Mouse (Mus musculus) left cerebral cortex, postnatal 4 days (tissue): ENCODE results near the gene Cideb. TPM values are rescaled to one million over a fixed set of nuclear protein-coding genes. Genes with fewer than 3 reads are reported as not detected.
A peak's percentile ranks its signal among the peaks of the same experiment; 100 is the strongest.
"Not testable (repeated sequence)": the region's sequence is repeated elsewhere in the genome, so short reads cannot be mapped to it uniquely, and the experiment has no call there.

Experiments used
- DNase-seq: peaks from one replicate; pipeline ENCODE4 v3.0.0-alpha.2; 2022
- intact Hi-C: fragments of 180-260 bp; cut with DNase I; formaldehyde crosslinking; loops from one replicate; pipeline ENCODE4 v1.15.1; 2025
- total RNA-seq, 2 experiments: library from RNA; stranded (reverse); gene quantifications; 2 replicates each; pipeline ENCODE4 v1.2.3; 2021

Gene Cideb
- total RNA-seq, 2 experiments from 2014 or later, result 0.90 TPM; not detected in 1

DNA sequence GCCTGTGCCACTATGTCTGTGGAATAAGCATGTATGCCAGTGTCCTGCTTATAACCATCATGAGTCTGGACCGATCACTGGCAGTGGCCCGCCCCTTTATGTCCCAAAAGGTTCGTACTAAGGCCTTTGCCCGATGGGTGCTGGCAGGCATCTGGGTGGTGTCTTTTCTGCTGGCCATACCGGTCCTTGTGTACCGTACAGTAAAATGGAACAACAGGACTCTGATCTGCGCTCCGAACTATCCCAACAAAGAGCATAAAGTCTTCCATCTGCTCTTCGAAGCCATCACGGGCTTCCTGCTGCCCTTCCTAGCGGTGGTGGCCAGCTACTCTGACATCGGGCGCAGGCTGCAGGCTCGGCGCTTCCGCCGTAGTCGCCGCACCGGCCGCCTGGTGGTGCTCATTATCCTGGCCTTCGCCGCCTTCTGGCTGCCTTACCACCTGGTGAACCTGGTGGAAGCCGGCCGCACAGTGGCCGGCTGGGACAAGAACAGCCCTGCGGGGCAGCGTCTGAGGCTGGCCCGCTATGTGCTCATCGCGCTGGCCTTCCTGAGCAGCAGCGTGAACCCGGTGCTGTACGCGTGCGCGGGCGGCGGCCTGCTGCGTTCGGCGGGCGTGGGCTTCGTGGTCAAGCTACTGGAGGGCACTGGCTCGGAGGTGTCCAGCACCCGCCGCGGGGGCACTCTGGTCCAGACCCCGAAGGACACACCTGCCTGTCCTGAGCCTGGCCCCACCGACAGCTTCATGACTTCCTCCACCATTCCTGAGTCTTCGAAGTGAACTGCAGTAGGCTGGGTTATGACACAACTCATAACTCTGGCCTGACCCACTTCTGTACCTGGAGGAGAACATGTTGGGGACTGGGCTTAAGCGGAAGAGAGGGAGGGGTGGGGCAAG lies 9.5 kb upstream of the Cideb start:
- peak; percentile 59 for DNase-seq
- intact Hi-C loops, result no loop called here

DNA sequence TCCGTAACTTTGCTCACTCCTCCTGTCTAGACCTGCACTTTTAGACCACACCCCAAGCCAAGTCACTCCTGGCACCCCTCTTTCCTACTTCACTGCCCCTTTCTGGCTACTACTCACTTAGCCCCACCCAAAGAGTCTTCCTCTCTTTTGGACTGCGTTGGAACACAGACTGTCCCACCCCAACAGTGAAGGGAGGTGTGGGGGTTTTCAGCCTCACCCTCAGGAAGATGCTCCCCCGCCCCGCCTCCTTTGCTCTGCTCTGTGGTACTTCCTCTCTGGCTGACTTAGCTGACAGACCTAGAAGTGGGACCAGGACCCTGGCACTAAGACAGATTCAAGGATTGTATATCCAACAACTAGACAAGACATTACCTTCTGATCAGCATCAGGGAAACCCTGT lies 7.4 kb upstream of the Cideb start, which contains the start of gene Ltb4r1:
TSS of gene Ltb4r1 (plus strand) at position 267 of the 400 bp plus-strand sequence.
- intact Hi-C loops, result no loop called here
- no peak for DNase-seq

DNA sequence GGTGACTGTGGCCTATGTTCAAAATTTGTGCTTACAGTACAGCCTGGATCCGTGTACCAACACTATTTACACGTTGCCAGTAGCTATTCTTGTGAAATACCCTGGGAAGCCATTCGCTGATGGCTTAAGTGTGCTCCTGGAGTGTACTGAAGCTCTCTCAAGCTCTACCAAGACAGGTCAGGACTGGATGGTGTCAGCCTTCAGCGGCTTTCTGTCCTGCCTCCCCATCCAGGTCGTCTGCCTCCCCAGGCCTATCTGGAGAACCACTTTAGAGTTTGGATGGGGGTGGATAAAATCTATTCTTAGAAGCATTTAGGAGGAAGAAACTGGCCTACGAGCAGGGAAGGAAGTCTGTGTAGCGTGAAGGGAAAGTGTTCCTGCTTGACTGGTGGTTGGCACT lies 4.9 kb upstream of the Cideb start:
- no peak for DNase-seq
- intact Hi-C loops, result no loop called here

DNA sequence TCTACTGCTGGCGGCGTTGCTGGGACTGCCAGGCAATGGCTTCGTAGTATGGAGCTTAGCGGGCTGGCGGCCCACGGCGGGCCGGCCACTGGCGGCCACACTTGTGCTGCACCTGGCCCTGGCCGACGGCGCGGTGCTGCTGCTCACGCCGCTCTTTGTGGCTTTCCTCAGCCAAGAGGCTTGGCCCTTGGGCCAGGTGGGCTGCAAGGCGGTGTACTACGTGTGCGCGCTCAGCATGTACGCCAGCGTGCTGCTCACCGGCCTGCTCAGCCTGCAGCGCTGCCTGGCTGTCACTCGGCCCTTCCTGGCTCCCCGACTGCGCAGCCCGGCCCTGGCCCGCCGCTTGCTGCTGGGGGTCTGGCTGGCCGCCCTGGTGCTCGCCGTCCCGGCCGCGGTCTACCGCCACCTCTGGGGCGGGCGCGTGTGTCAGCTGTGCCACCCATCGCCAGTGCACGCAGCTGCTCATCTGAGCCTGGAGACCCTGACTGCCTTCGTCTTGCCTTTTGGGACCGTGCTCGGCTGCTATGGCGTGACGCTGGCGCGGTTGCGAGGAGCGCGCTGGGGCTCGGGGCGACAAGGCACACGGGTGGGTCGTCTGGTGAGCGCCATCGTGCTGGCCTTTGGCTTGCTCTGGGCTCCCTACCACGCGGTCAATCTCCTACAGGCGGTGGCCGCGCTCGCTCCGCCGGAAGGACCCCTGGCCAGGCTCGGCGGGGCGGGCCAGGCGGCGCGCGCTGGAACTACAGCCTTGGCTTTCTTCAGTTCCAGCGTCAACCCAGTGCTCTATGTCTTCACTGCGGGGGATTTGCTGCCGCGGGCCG lies 4.0 kb upstream of the Cideb start:
- peak; percentile 56 for DNase-seq
- intact Hi-C loops, result no loop called here

DNA sequence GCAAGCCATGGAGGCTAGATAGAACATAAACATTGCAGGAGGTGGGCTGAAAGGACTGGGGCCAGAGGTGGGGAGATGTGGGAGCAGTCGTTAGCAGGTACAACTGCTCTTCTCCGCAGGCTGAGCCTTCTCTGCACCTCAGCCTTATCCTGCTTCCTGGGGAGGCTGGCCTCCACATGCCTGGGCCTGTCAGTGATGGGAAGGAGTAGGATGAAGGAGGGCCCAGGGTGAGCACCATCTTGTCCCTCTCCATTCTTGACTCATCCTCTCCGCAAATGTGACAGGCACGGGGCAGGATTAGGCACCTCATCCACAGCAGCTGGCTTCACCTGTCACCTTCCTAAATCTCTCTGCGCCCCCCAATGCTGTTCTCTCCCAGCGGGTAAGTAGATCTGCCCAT lies 2.9 kb upstream of the Cideb start, which contains the start of gene Ltb4r2:
TSS of gene Ltb4r2 (plus strand) at position 266 of the 400 bp plus-strand sequence.
- no peak for DNase-seq
- intact Hi-C loops, result no loop called here

DNA sequence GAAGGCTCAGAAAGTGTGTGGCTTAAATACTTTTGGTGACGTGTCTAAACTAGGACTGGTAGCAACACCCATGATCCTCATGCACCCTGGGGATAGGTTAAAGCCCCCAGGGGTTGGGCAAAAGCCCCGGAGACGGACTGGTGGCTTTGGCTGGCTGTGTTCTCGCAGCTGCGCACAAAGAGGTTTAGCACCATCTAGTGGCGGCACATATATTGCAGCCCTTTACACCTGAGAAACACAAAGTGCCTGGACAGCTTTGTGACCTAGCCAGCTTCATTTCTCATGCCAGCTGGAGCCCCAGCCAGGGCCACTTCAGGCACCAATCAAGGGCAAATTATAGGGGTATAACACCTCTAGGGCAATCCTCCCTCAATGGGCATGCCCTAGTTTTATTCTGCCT lies 1.9 kb upstream of the Cideb start:
- peak; percentile 86 for DNase-seq
- intact Hi-C loops, result not testable (repeated sequence)

DNA sequence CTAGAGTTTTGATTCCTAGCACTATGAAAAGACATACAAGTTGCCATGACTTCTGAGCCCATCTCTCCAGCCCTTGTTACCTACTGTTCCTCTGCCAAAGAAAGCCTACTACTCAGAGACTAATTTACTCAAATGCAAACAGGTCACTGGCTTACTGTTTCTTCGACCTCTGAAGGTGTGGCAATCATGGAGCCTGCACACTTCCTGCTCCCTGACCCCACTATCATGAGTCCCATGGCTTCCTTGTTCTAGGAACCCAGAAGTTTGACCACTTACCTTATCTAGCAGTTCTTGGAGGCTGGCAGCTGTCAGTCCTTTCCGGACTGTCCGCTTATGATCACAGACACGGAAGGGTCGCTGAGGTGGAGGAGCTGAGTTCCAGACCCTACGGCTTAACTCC lies 692 bp downstream of the Cideb start:
- intact Hi-C loops, result no loop called here
- DNase-seq, result no peak

DNA sequence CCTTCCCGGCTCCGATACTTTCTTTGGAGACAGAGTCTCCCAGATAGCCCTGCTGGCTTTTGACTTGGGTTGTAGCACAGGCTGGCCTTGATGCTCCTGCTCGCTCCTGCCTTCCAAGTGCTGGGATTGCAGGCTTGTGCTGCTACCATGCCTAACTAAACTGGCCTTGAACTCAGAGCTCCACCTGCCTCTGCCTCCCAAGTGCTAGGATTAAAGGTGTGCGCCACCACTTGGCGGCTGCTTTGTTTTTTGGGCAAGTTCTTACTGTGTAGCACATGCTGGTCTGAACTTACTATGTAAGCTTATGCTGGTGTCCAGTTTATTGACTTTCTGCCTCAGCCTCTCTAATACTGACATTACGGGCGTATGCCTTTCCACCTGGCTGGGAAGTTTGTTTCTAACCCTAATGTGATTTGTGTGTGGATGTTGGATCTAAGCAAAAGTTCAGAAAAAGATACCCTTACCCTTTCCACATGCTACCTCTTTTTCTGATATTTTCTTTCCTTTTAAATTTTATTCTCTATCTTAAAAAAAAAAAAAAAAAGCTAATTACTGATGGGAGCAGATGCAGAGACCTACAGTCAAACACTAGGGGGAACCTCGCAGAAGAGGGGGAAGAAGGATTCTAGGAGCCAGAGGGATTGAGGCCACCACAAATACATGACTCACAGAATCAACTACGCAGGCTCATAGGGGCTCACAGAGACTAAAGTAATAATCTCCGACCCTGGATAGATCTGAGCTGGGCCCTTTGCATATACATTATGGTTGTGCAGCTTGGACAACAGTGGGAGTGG lies 11.0 kb downstream of the Cideb start:
- intact Hi-C loops, result no loop called here
- no peak for DNase-seq

DNA sequence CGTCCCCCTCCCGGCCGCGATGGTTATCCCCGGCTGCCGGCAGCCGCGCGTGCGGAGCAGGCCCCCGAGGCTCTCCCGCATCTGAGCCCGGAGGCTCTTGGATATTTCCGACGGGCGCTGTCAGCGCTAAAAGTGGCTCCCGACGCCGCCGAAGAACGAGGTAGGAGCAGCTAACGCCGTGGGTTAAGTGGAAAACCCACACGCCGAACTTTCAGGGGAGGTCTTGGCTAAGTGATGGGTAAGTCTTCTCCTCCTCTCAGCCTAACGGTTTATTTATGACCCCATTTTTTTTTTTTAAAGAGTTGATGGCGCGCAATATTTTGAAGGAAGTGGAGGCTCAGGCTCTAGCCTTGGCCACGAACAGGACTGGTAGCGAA lies 12.4 kb downstream of the Cideb start:
- intact Hi-C loops, result loop anchor here (2.0 kb wide), 1 partner anchor 61 kb away; no protein-coding TSS in a partner anchor

DNA sequence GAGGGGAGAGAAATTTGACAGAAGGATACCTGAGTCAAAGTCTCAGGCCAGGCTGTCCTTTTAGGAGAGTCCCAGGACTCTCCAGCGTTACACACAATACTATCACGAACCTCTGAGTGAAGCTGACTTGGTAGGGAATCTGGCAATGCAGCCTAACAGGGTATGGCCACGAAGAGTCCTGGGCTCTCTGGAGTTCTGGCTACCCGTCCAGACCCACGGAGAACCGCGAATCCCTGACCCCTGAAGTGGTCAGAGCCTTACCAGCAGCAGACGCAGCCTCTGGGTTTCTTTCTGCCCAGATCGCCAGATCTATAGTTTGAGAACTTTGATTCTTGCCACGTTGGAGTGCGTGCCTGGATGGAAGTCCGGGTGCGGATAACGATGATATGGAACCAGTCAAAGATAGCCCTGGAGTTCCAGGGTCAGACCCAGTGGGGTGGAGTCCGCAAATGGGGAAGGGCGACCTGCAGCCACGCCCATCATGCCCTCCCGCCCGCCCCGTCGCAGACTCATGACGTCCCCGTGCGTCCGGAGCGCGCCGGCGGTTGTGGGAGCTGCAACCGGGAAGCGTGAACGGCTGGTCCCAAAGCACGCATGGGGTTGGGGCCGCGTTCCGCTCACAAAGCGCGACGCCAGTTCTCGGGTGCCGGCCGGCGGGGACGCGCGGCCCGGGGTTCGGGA lies 12.9 kb downstream of the Cideb start, which contains the start of the genes Dhrs1 and Nop9:
TSS of gene Dhrs1 (minus strand) at position 511 of the 681 bp plus-strand sequence.
TSS of gene Nop9 (plus strand) at position 514 of the 681 bp plus-strand sequence.
- intact Hi-C loops, result loop anchor here (2.0 kb wide), 1 partner anchor 61 kb away; no protein-coding TSS in a partner anchor
- peak; percentile 90 for DNase-seq

More for the DNA sequence above, 12.4 kb downstream of the Cideb start:
- no peak for DNase-seq

DNA sequence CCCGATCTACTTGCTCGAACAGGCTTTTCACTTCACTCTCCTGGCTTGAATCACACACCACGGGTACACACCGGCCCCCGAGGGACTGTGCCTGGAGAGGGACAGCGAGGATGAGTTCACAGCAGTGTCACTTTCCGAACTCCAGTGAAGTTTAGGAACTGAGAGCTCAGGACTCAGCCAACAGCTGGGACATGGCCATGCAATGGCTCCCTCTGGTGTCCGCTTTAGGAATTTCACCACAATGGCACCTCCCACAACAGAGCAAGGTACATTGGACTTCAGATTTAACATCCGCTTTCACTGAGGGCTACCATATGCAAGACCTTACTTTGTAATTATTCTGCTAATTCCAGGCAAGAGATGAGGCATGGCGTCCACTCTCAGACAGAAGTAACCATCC lies 14.5 kb downstream of the Cideb start:
- intact Hi-C loops, result loop anchor here (2.0 kb wide), 1 partner anchor 59 kb away; no protein-coding TSS in a partner anchor
- DNase-seq, result peak; percentile 82

DNA sequence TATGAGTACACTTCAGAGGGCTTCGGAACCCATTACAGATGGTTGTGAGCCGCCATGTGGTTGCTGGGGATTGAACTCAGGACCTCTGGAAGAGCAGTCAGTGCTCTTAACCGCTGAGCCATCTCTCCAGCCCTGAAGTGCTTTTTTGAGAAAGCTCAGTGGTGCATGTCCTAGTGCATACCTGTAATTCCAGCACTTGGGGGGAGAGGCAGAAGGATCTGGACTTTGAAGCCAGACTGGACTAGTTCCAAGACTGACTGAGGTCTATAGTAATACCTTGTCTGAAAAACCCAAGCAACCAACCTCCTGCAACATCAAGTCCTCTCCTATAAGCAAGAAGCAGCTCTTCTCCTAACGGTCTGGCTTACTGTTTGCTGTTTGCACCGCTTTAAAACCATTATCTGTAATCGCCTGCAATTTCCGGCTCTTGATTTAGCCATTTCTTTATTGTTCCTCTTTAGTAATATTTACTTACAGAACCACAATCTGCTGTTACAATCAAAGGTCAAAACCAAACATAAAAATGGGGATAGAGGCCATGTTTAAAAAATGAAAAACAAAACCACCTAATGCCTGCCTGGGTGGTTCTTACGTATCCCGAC lies 21.1 kb downstream of the Cideb start:
- intact Hi-C loops, result no loop called here

DNA sequence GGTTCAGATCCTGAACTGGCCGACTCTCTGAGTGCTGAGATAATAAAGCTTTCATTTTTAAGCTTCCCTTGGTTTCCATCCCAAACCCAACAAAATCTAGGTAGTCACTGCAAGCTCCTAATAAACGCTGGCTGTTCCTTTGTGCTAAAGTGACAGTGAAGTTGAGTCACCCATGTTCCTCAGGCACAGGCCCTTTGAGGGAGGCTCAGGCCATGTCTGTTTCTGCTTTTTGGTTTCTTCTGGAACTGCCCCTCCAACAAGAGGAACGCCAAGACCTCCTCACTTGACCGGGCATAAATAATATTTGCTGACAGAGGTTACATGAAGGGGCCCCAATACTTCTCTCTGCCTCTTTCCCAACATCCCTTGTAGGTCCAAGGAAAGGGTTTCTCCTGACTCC lies 22.5 kb downstream of the Cideb start:
- DNase-seq, result no peak
- intact Hi-C loops, result no loop called here

More for the DNA sequence above, 21.1 kb downstream of the Cideb start:
- DNase-seq, result no peak

DNA sequence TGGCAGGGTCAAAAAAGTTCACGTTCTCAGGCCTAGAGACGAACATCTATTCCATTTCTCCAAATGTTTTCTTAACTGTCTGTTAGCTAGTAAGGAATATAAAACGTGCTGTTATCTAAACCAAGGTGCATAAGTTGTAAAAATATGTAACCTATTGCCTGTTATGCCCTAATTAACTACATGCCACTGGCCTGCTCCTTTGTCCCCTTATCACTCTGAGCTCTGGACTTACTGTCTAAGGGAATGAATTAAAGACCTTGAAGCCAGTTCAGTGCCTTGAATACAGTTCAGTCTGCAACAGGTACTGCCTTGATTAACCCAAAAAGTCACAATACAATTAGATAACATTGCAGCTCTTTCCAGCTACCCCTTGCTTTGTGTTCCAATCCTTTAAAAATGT lies 22.9 kb downstream of the Cideb start:
- DNase-seq, result no peak
- intact Hi-C loops, result no loop called here

DNA sequence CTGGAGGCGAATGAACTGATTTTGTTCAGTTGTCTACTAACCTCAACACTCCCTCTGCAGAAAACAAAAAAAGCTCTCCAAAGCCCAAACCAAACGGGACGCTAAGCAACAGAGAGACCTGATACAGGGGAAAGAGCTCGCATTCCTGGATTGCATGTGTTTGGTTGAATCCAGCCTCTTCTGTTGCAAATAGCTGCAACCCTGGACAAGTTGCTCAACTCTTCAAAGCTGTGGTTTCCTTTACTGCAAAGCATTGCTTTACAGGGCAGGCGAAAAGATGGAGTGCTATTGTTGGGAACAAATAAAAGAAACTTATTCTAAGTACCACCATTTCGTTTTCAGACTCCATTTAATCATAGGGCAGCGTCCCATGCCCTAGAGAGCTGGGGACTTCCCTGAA lies 23.4 kb downstream of the Cideb start:
- no peak for DNase-seq
- intact Hi-C loops, result no loop called here

DNA sequence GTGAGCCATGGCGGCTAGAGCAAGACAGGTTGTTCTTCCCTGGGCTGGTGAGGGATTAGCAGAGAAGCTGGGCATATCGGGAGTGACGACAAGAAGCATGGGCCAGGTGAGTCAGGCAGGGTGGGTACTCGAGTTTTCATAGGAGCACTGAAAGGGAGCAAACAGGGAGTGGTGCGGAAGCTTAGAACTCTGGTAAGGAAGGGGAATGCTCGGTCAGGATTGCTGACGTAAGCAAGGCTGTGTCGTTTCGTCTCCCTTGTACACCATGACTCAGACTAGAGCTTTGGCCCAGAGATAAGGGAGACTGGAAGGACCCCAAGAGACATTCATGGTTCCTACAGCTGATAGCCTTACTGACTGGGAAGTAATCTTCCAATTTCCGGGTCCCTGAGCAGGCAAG lies 24.4 kb downstream of the Cideb start:
- intact Hi-C loops, result no loop called here
- no peak for DNase-seq

DNA sequence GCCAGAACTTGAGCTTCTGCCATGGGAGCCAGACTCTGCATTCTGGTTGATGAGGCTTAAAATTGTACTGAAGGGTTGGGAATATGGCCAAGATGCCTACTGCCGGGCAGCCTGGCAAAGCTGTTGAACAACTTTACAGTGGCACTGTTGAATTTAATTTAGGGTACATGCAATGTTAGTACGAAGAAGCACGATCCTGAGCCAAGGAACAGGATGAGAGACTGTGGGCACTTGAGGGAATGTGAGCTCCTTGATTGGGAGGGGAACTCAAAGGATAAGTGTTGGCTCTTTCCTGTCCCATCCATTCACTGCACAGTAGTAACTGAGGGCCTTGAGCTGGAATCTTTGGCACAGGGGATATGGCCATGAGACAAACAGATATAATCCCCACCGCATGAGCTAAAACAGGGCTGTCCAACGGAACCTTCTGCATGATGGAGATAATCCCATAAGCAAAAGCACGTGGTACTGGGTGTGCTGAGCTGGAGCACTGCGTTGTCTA lies 27.7 kb downstream of the Cideb start:
- intact Hi-C loops, result no loop called here

DNA sequence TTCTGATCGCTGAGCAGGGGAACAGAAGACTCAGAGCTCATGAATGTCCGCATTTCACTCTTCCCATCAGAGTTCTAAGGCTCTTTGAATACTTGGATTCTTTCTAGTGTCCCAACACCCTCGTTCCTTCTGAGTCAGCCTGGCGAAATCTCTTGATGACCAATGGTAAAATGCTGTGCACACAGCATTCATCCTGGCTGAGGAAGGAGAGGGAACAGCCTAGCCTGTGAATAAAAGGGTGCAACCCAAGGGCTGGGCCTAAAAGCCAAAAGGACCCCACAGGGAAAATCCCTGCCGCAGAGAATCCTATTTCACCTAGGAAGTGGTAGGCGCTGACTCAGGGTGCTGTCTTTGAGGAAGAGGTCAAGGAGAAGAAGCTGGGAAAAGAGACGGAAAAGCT lies 28.1 kb downstream of the Cideb start:
- intact Hi-C loops, result no loop called here
- no peak for DNase-seq

More for the DNA sequence above, 27.7 kb downstream of the Cideb start:
- peak; percentile 56 for DNase-seq
